Mouse (Mus musculus): ENCODE measurements around the gene Tbc1d10a. TPM values are rescaled to one million over a fixed set of nuclear protein-coding genes. Genes with fewer than 3 reads are reported as not detected.

The Tbc1d10a gene
- polyA plus RNA-seq, 1 experiment: 18.8 TPM

DNA sequence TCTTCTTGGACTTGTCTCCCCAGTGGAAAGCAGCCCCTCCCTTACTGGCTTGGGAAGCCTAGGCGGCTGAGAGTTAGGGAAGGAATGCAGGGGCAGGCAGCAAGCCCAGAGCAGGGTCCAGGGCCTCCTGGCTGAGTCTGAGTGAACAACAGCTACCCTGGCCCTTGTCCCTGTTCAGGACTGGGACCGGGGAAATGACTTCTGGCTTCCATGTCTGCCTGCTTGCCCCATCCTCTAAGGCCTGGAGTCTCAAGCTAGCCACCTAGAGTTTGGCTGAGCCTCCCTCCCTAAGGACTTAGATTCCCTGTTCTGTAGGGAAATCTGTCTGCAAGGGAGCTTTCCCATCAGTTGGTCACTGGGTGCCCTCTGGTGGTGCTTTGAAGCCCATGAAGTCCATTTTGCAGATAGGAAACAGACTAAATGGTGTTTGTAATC is 32.7 kb downstream of the Tbc1d10a start:
- H3ac ChIP-seq (ENCODE audit: control insufficient read depth, insufficient read length): no peak overlapping the region
- peak overlapping the region; percentile 73 for H3K4me2 ChIP-seq (ENCODE audit: low read depth)
- H3K4me3 ChIP-seq: no peak overlapping the region
- H3K79me2 ChIP-seq (ENCODE audit: control insufficient read depth, insufficient read depth): no peaks in the 10 kb centered on the region
- TF ChIP-seq MYOG (IDR thresholded peaks at IDR 0.05; ENCODE audit: control insufficient read depth in 1 of 3, insufficient read depth in 1 of 3, insufficient read length in 2 of 3, low read depth in 2 of 3): no peak
- no peak for TF ChIP-seq REST (IDR thresholded peaks at IDR 0.05; ENCODE audit: insufficient read depth, insufficient read length)
- no peak for TF ChIP-seq MAX (IDR thresholded peaks at IDR 0.05; ENCODE audit: low read depth)
- TF ChIP-seq USF1 (IDR thresholded peaks at IDR 0.05; ENCODE audit: low read depth): no peak
- no peak for TF ChIP-seq POLR2AphosphoS2 (IDR thresholded peaks at IDR 0.05; ENCODE audit: insufficient read length, low read depth)
- TF ChIP-seq POLR2A (IDR thresholded peaks at IDR 0.05; ENCODE audit: insufficient read length, low read depth): no peak
- no peak for TF ChIP-seq E2F4 (IDR thresholded peaks at IDR 0.05; ENCODE audit: insufficient read depth)
- TF ChIP-seq SRF (IDR thresholded peaks at IDR 0.05; ENCODE audit: control insufficient read depth, insufficient read length, low read depth): no peak
- TF ChIP-seq MYOD1 (IDR thresholded peaks at IDR 0.05; ENCODE audit: control insufficient read depth in 1 of 3, insufficient read length in 2 of 3, low read depth in 2 of 3): no peak
- TF ChIP-seq CEBPB (IDR thresholded peaks at IDR 0.05; ENCODE audit: insufficient read depth, poor library complexity, severe bottlenecking): no peak
- no peak for TF ChIP-seq TCF3 (IDR thresholded peaks at IDR 0.05; ENCODE audit: insufficient read length, low read depth)
- no peak for TF ChIP-seq TCF12 (IDR thresholded peaks at IDR 0.05; ENCODE audit: insufficient read depth, poor library complexity, severe bottlenecking)
- no peaks in the 10 kb centered on the region for H3K27me3 ChIP-seq (ENCODE audit: control insufficient read depth, insufficient read depth, insufficient read length)
- no peaks in the 10 kb centered on the region for H3K36me3 ChIP-seq (ENCODE audit: control insufficient read depth, insufficient read depth)

DNA sequence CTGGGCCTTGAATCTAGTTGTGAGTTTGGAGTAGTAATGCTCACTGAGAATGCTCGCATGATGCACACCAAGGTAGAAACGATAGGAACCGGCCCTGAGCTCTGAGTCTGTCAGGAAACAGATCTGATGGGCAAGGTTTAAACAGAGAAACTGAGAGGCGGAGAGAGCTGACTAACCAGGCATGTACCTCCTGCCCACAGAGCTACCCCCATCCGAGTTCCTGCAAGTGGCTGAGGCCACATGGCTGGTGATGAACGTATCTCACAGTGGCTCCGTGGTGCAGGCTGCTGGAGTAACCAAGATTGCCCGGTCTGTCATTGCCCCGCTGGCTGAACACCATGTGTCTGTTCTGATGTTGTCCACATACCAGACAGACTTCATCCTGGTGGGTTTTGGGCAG is 33.3 kb downstream of the Tbc1d10a start:
- TF ChIP-seq SRF (IDR thresholded peaks at IDR 0.05; ENCODE audit: control insufficient read depth, insufficient read length, low read depth) (no peak), E2F4 (IDR thresholded peaks at IDR 0.05; ENCODE audit: insufficient read depth) (no peak), POLR2A (IDR thresholded peaks at IDR 0.05; ENCODE audit: insufficient read length, low read depth) (no peak), MYOD1 (IDR thresholded peaks at IDR 0.05; ENCODE audit: control insufficient read depth in 1 of 3, insufficient read length in 2 of 3, low read depth in 2 of 3) (no peak), USF1 (IDR thresholded peaks at IDR 0.05; ENCODE audit: low read depth) (no peak), REST (IDR thresholded peaks at IDR 0.05; ENCODE audit: insufficient read depth, insufficient read length) (no peak), TCF3 (IDR thresholded peaks at IDR 0.05; ENCODE audit: insufficient read length, low read depth) (no peak), TCF12 (IDR thresholded peaks at IDR 0.05; ENCODE audit: insufficient read depth, poor library complexity, severe bottlenecking) (no peak), CEBPB (IDR thresholded peaks at IDR 0.05; ENCODE audit: insufficient read depth, poor library complexity, severe bottlenecking) (no peak), POLR2AphosphoS2 (IDR thresholded peaks at IDR 0.05; ENCODE audit: insufficient read length, low read depth) (no peak), MAX (IDR thresholded peaks at IDR 0.05; ENCODE audit: low read depth) (no peak), MYOG (IDR thresholded peaks at IDR 0.05; ENCODE audit: control insufficient read depth in 1 of 3, insufficient read depth in 1 of 3, insufficient read length in 2 of 3, low read depth in 2 of 3) (no peak)
- Histone ChIP-seq H3K4me2 (ENCODE audit: low read depth) (no peak overlapping the region), H3ac (ENCODE audit: control insufficient read depth, insufficient read length) (no peak overlapping the region), H3K36me3 (ENCODE audit: control insufficient read depth, insufficient read depth) (no peaks in the 10 kb centered on the region), H3K27me3 (ENCODE audit: control insufficient read depth, insufficient read depth, insufficient read length) (no peaks in the 10 kb centered on the region), H3K4me3 (no peak overlapping the region), H3K79me2 (ENCODE audit: control insufficient read depth, insufficient read depth) (no peaks in the 10 kb centered on the region)

DNA sequence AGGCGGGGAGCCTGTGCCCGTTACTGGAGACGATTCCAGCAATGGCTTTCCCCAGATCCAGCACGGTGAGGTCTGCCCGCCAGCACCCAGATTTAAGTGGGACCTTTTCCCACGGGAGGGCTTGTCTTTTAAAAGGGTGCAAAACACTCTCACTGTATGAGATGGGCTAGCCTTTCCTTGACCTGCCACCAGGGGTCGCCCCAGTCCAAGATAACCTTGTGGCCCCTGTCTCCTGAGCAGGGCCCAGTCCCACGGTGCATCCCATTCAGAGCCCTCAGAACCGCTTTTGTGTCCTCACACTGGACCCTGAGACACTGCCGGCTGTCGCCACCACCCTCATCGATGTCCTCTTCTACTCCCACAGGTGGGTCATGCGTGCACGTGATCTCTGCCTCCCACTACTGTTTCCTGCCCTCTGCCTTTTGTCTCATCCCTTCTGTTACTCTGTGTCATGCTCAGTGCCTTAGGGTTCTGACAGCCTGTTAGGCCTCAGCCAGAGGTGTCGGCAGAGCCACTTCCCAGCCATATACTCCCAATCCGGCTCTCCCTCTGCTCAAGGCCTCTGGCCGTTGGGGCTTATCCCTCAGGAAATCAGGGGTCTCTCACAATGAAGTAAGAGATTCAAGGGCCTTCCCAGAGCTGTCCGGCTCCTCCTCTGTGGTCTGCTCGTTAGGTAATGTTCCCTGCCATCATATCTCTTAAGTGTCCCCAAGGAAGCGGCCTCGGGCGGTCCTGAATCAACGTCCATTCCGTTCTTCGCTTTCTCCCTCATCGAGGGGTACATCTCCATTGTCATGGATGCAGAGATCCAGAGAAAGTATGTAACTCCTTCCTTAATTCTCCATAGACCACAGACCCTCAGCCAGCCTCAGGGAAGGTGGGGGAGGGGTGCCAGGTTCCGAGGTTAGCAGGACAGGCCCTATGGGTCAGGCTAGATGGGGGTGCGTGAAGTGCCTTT is 34.1 kb downstream of the Tbc1d10a start:
- Histone ChIP-seq H3K79me2 (ENCODE audit: control insufficient read depth, insufficient read depth) (no peaks in the 10 kb centered on the region), H3K36me3 (ENCODE audit: control insufficient read depth, insufficient read depth) (no peaks in the 10 kb centered on the region), H3K27me3 (ENCODE audit: control insufficient read depth, insufficient read depth, insufficient read length) (no peaks in the 10 kb centered on the region), H3ac (ENCODE audit: control insufficient read depth, insufficient read length) (no peak overlapping the region), H3K4me3 (no peak overlapping the region), H3K4me2 (ENCODE audit: low read depth) (no peak overlapping the region)
- TF ChIP-seq REST (IDR thresholded peaks at IDR 0.05; ENCODE audit: insufficient read depth, insufficient read length) (no peak), POLR2AphosphoS2 (IDR thresholded peaks at IDR 0.05; ENCODE audit: insufficient read length, low read depth) (no peak), MAX (IDR thresholded peaks at IDR 0.05; ENCODE audit: low read depth) (no peak), CEBPB (IDR thresholded peaks at IDR 0.05; ENCODE audit: insufficient read depth, poor library complexity, severe bottlenecking) (no peak), MYOD1 (IDR thresholded peaks at IDR 0.05; ENCODE audit: control insufficient read depth in 1 of 3, insufficient read length in 2 of 3, low read depth in 2 of 3) (no peak), MYOG (IDR thresholded peaks at IDR 0.05; ENCODE audit: control insufficient read depth in 1 of 3, insufficient read depth in 1 of 3, insufficient read length in 2 of 3, low read depth in 2 of 3) (no peak), TCF3 (IDR thresholded peaks at IDR 0.05; ENCODE audit: insufficient read length, low read depth) (no peak), SRF (IDR thresholded peaks at IDR 0.05; ENCODE audit: control insufficient read depth, insufficient read length, low read depth) (no peak), POLR2A (IDR thresholded peaks at IDR 0.05; ENCODE audit: insufficient read length, low read depth) (no peak), E2F4 (IDR thresholded peaks at IDR 0.05; ENCODE audit: insufficient read depth) (no peak), TCF12 (IDR thresholded peaks at IDR 0.05; ENCODE audit: insufficient read depth, poor library complexity, severe bottlenecking) (no peak), USF1 (IDR thresholded peaks at IDR 0.05; ENCODE audit: low read depth) (no peak)

DNA sequence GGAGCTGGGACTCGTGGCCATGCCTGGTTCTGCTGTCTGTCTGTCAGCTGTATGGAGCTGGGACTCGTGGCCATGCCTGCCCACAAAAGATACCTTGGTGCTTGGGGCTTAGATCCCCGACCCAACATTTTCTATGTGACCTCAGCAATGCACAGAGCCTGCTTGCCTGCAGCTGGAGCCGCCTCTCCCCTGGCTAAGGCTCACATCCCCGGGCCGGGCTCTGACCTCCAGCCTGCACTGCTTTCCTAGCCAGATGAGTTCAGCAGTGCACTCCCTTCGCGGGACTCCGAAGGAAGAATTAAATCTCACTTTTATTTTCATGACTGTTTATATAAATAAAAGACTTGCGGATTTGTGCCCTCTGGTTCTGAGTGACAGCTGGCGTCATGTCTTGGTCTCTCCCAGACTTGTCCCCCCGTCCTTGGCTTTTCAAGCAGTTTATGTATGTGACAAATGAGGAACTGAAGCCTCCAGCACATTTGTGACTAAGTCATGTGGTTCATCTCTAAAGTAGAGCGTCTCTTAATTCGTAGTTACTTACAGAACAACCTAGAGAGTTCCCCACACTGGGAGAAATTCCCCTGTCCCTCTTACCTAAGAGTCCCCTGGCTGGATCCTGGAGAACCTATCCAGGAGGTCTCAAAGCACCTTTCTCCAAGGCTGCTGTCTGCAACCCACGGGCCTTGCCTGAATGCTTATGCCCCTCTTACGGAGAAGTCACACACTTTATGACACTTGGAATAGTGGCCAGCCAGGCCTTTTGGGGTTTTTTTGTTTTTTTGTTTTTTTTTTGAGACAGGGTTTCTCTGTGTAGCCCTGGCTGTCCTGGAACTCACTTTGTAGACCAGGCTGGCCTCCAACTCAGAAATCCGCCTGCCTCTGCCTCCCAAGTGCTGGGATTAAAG is 35.7 kb downstream of the Tbc1d10a start:
- TF ChIP-seq USF1 (IDR thresholded peaks at IDR 0.05; ENCODE audit: low read depth): no peak
- no peak for TF ChIP-seq E2F4 (IDR thresholded peaks at IDR 0.05; ENCODE audit: insufficient read depth)
- TF ChIP-seq POLR2AphosphoS2 (IDR thresholded peaks at IDR 0.05; ENCODE audit: insufficient read length, low read depth): no peak
- no peak for TF ChIP-seq MAX (IDR thresholded peaks at IDR 0.05; ENCODE audit: low read depth)
- TF ChIP-seq POLR2A (IDR thresholded peaks at IDR 0.05; ENCODE audit: insufficient read length, low read depth): no peak
- TF ChIP-seq TCF12 (IDR thresholded peaks at IDR 0.05; ENCODE audit: insufficient read depth, poor library complexity, severe bottlenecking): no peak
- Histone ChIP-seq H3K27me3 (ENCODE audit: control insufficient read depth, insufficient read depth, insufficient read length) (no peaks in the 10 kb centered on the region), H3K4me2 (ENCODE audit: low read depth) (no peak overlapping the region), H3K4me3 (no peak overlapping the region), H3K79me2 (ENCODE audit: control insufficient read depth, insufficient read depth) (no peaks in the 10 kb centered on the region), H3K36me3 (ENCODE audit: control insufficient read depth, insufficient read depth) (no peaks in the 10 kb centered on the region), H3ac (ENCODE audit: control insufficient read depth, insufficient read length) (no peak overlapping the region)

Data from myocyte (in vitro differentiated cells).